Mouse (Mus musculus): ENCODE data around the gene Cfap65.
A peak's percentile ranks its signal among the peaks of the same experiment; 100 is the strongest.

Cfap65 gene

DNA sequence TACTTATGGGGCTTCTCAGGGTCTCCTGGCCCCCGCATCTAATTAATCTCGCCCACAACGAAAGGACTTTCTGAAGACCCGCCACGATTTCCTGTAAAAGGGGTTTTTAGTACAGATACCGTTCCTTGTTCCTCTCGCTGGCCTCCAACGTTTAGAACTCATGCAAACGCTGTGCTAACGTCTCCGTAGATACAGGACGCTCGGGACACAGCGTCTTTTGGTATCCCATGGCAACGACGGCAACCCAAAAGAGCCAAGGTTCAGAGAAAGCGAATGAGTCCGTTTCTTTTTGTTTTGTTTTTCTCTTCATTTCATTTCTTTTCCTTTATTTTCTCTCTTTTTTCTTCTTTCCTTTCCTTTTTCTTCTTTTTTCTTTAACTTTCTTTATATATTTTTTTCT, at the start of gene Cfap65:
Gene Cfap65, minus strand, starts transcription at position 198 of the 400 bp plus-strand sequence.
- no peak for DNase-seq

- DNase-seq = no peak
Measured at GRCm38 (mm10) chr1:74977001-74977400, 41.6 kb upstream of the Cfap65 start.

DNA sequence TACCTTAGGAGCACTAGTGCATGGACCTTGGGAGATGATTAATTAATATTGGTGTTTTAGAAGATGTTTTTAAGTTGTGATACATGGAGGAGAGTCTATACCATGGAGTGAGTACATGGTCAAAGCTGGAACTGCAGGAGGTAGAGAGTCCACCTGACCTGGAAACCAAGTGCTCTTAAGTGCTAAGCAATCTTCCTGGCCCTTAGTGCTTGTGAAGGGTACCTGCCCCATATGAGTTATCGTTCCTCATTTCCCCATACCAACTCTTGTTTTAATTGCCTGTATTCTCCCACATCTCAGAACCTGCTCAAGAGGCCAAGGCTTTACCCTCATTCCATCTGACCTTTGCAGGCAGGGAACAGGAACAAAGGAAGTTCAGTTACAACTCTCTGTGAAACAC, 40.5 kb upstream of the Cfap65 start:
- DNase-seq = no peak

- no peak for DNase-seq
Measured at GRCm38 (mm10) chr1:74973590-74973989, 38.2 kb upstream of the Cfap65 start.

DNA sequence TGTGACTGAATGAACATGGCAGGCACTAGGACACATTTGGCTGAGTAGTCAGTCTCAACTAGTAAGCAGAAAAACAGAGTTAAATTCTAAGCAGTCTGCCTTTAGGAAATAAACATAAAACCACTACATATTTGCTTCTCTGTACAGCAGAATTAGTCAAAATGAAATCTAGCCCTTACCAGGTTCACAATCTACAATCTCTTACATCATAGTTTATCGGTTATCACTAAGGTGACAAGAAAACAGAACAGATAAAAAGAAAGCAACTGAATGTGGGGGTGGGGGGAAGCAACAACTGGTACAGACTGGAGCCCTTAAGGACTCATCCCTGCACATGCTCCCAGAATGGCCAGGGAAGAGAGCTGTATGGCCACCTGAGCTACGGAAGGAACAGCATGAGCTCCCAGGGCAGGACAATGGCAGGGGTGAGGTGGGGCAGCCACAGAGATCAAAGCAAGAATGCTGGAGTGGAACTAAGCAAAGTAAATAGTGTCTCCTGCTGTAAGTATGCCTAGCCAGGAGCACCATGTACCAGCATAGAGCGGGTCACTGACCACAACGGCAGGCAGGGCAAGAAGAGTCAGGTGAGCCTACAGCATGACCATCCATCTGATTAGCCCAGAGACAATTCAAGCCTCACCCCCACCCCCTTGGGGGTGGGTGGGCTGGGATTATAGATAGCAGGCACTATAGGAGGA, 36.1 kb upstream of the Cfap65 start:
- no peak for DNase-seq

DNA sequence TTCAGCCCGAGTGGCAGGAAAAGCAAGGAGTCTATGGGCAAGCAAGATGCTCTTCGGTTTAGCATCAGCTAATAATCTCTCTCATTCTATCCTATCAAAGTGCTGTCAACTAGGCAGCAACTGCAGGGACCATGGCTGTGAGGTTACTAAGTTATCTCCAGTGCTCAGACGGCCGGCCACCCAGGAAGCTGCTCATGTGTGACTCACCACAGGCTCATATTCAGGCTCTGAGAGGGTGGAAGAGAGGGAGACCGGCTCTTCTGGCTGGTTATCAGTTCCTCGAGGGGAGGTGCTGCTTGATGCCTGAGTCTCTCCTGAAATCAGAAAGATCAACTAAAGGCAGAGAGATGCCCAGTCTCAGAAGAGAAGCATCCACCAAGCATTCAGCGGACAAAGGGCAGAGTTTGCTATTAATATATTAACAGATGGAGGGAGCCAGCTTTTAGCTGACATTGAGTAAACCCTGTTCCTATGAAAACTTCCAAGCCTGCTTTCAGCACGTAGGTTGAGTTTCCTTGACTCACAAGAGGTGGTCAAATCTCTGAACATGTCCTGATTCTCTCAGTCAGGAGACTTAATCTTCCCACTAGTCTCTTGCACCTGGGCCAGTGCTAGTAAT, 32.7 kb upstream of the Cfap65 start:
- DNase-seq = no peak

DNA sequence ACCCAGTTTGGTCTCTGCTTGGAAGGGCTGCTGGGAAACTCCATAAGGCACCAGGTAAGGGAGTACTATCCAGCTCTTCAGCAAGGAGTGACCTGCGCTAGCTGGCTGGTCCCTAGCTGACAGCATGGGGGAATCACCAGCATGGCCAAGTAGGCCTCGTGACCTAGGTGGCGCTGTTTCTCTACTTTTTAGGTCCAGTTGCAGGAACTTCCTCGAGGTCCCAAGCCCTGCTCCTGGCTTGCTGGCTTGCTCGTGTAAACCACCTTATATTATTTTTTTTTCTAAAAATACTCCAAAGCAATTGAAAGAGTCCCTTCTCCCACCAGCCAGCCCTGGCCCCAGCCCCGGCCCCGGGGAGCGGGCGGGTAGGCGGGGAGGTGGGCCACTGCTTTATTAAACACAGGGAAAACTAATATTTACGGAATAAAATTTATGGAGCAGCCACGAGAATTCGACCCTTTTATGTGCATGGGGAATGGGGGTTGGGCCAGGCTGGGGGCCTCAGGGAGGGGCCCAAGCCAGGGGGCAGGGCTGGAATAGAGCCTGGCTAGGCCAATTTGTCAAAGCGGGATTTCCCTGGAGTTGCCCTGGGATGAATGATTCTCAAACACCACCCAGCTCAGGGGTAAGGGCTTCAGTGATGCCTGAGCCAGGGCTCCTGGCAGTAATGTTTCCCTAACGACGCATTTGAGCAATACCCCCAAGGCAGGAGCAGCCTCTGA, 29.3 kb upstream of the Cfap65 start:
- DNase-seq = peak; percentile 47

DNA sequence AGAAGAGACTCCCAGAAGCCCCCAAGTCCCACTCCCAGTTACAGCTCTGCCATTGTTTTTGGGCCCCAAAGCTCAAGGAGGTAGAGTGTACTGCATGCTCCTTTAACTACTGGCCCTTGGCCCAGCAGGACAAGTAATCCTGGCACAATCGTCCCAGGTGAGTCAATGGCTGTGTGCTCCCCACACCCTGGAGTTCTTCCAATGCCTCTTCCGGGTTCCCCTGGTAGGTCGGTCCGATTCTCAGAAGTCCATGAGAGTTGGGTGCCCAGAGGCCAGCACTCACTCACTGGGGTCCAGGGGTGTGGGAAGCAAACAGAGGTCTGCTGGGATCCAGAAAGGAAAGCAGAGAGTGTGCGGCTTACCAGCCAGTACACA, 27.4 kb upstream of the Cfap65 start:
- DNase-seq = no peak

DNA sequence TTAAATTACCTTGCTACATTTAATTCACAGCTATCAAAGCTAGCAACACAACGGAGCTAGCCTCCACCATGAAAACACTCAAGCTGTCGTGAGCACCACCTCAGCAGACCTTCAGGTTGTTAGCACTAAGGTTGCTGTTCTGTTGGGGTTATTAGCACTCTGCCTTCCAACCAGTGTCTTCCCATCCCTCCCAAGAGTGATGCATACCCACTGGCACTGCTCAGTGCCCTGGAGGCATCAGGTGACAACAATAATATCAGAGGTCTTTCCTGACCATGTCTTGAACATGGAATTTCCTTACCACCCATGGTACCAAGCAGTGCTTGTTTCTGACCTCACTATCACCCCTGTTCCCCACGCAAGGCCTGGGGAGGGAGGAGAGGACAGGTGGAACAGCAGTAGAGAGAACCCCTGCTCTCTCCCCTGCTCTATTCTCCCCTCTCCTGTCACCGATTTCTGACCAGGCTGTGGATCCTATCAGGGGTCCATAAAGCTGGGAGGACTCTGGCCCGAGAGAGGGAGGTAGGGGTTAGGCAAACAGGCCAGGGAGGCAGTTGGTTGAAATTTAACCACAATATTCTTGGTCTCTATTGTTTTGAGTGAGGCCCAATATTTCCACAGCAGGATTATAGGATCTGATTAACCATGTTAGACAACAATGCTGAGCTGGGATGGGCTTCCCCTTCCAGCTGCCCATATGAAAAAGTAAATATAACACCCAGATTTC, 26.9 kb upstream of the Cfap65 start:
- DNase-seq = no peak

- DNase-seq = no peak
Measured at GRCm38 (mm10) chr1:74961722-74962121, 26.3 kb upstream of the Cfap65 start.

- no peak for DNase-seq
Measured at GRCm38 (mm10) chr1:74960059-74960458, 24.7 kb upstream of the Cfap65 start.

GRCm38 (mm10) chr1:74951556-74952210, 16.3 kb upstream of the Cfap65 start, which contains the start of gene Ihh:
Gene Ihh, minus strand, starts transcription at chr1:74951672.
- DNase-seq = no peak

- no peak for DNase-seq
Measured at GRCm38 (mm10) chr1:74950576-74951490, 15.4 kb upstream of the Cfap65 start.

GRCm38 (mm10) chr1:74950066-74950465, 14.7 kb upstream of the Cfap65 start:
- DNase-seq = no peak

- no peak for DNase-seq
Measured at GRCm38 (mm10) chr1:74949666-74950050, 14.3 kb upstream of the Cfap65 start.

- peak; percentile 63 for DNase-seq
Measured at GRCm38 (mm10) chr1:74948784-74949665, 13.6 kb upstream of the Cfap65 start.

DNA sequence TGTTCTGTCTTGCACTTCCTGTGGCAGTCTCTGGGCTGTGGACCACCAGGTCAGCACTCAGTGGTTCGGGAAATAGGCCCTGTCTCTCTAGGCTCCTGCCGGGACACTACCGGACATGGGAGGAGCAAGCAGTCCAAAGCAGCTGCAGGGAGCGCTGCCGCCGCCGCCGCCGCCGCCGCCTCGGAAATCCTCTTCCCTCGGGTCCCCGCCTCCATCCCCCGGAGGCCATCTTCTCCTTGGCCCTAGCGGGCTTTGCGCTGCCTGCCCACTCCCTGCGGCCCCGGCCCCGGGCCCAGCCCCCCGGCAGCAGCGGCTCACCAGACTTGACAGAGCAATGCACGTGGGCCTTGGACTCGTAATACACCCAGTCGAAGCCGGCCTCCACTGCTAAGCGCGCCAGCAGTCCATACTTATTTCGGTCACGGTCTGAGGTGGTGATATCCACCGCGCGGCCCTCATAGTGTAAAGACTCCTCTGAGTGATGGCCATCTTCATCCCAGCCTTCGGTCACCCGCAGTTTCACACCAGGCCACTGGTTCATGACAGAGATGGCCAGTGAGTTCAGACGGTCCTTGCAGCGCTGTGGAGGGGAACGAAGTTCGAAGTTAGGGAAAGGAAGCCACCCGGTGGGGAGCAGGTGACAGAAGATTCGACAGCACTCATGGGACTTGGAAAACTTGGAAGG, 12.7 kb upstream of the Cfap65 start:
- DNase-seq = no peak

DNA sequence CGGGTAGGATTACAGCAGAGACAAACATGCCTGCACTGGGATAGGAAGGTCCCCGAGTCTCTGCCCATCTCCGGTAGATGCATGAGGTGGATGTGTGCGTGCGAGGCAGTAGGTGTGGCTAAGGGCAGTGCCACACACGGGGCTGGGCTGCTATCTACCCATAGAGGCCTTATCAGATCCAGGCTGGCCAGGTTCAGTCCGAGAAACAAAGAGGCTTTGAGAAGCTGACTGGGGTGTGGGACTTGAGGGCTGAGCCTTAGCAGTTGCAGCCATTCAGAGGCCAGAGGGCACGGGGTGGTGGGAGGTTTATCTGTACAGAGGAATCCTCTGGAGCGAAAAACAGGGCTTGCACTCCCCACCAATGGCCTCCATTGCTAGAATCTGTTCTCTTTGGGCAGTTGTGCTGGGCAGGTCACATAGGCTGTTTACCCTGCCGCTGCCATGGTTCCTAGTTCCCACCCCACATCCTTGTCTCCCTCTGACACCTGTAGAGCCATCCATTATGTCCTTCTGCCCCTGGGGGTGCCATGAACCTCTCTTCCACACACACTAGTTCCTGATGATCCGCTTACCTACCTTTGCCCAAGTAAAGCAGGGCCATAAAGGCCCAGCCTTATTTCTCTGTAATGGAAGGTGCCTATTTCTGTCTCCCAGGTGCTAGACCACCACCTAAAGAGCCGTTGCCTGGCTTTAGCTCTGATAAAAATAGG, 6.4 kb upstream of the Cfap65 start:
- DNase-seq = no peak

DNA sequence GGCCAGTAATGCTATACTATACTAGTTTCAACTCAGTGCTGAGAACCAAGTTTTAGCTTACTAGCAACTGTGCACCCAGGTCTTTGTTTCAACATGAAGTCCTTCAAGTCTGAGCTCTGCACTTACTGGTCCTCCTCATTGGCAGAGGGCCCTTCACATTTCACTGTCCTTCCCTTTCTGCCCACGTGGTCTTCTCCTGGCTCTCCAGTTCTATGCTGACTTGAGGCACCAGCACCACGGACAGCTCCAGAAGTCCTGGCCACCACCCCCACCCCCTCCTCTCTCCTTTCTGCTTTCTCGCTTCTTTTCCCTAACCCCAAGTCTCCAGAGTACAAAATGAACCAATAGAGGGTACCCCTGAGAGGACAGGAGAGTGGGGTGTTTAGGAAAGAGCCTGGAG, 4.4 kb upstream of the Cfap65 start:
- no peak for DNase-seq
